Mouse (Mus musculus): ENCODE results near the gene Acta2. TPM values are rescaled to one million over a fixed set of nuclear protein-coding genes. Genes with fewer than 3 reads are reported as not detected.

Gene Acta2
- 34.9 and 39.0 TPM in 2 replicates for polyA plus RNA-seq (2012; rRNA removed)

DNA sequence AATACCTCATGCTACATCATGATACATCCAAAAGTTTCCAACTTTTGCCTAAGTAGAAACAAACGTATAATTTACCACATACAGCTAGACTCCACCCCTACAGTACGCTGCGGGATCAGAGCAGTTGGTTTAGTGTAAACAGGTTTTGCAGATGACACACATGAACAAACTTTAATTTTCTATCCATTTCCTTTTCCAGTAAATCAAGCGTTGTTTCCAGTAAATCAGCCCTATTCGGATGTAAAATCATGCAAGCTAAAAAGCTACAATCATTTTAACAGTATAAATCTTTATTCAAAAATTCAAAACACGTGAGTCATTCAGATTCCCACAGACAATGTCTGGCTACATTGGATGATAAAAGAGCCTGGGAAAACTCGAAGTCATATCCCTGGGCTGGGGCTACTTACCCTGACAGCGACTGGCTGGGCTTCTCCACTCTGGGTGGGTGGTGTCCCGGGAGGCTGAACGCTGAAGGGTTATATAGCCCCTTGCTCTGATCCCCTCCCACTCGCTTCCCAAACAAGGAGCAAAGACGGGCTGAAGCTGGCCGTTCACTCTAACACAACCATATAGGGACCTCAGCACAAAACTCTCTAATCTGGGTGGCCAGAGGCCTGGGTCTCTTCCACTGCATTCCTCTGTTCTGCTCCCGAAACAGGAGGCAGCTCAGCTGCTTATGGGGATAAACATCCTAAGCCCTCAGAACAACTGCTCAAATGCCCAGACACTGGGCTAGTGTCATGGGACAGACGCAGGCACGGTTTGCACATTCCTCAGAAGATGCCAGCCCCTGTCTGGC lies at the start of gene Acta2:
Gene Acta2 (minus strand): TSS at position 711 of the 802 bp plus-strand sequence.
- H3K4me3 ChIP-seq (ENCODE audit: insufficient read depth, low read length) = no peak within 1 kb of the TSS
- no peak within 1 kb of the TSS for H3K27ac ChIP-seq (ENCODE audit: insufficient read depth, low read length)
- TF ChIP-seq POLR2A (IDR thresholded peaks at IDR 0.05; ENCODE audit: extremely low read depth, insufficient read depth, low read length) (no peak), CTCF (IDR thresholded peaks at IDR 0.05; ENCODE audit: extremely low read depth, insufficient read depth, low read length) (no peak)
- H3K4me1 ChIP-seq (ENCODE audit: control insufficient read depth, insufficient read depth, low read length) = no peaks in the 10 kb centered on the region; the same call in 1 of the 2 replicates

GRCm38 (mm10) chr19:34304917-34305316 lies 49.5 kb upstream of the Acta2 start:
- H3K4me1 ChIP-seq (ENCODE audit: control insufficient read depth, insufficient read depth, low read length) = no peaks in the 10 kb centered on the region
- H3K27ac ChIP-seq (ENCODE audit: insufficient read depth, low read length) = no peak overlapping the region
- no peak for TF ChIP-seq CTCF (IDR thresholded peaks at IDR 0.05; ENCODE audit: extremely low read depth, insufficient read depth, low read length)
- no peak for TF ChIP-seq POLR2A (IDR thresholded peaks at IDR 0.05; ENCODE audit: extremely low read depth, insufficient read depth, low read length)
- no peak overlapping the region for H3K4me3 ChIP-seq (ENCODE audit: insufficient read depth, low read length)

DNA sequence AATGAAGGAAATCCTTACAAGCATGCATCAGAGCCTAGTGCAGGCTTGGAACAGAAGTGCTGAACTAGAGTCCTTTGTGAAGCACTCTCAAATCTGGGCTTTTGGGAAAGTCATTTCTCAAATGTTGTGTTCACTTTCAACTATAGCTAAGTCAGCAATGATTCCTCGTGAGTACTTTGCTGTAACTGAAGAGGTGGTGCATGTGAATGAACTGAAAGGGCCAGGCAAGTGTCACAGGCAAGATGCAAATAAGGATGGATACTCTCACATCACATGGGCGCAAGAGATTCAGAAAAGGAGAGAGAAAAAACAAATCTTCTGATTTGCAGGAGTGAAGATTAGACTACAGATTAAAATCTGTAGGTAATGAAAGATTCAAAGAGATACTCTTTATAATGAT lies 45.0 kb upstream of the Acta2 start:
- Histone ChIP-seq H3K4me1 (ENCODE audit: control insufficient read depth, insufficient read depth, low read length) (no peaks in the 10 kb centered on the region), H3K4me3 (ENCODE audit: insufficient read depth, low read length) (no peak overlapping the region), H3K27ac (ENCODE audit: insufficient read depth, low read length) (no peak overlapping the region)
- TF ChIP-seq POLR2A (IDR thresholded peaks at IDR 0.05; ENCODE audit: extremely low read depth, insufficient read depth, low read length) = no peak
- no peak for TF ChIP-seq CTCF (IDR thresholded peaks at IDR 0.05; ENCODE audit: extremely low read depth, insufficient read depth, low read length)

DNA sequence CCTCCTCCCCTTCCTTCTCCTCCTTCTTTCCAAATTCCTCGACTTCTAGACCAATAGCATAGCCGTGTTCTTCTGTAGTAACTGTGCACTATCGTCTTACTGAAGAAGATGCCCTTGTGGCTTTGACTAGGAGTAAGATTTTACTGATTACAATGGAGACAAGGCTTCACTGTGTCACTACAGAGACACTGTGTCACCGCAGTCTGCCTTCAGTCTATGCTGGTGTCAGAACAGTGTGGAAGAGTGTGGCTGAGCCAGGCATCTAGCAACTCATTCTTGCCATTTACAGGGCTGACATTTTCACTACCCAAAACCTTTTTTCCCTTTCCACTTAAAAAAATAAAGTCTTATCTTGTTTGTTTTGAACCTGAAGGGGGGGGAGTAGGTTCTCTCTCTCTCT lies 43.8 kb upstream of the Acta2 start:
- TF ChIP-seq POLR2A (IDR thresholded peaks at IDR 0.05; ENCODE audit: extremely low read depth, insufficient read depth, low read length) (no peak), CTCF (IDR thresholded peaks at IDR 0.05; ENCODE audit: extremely low read depth, insufficient read depth, low read length) (no peak)
- no peak overlapping the region for H3K27ac ChIP-seq (ENCODE audit: insufficient read depth, low read length)

DNA sequence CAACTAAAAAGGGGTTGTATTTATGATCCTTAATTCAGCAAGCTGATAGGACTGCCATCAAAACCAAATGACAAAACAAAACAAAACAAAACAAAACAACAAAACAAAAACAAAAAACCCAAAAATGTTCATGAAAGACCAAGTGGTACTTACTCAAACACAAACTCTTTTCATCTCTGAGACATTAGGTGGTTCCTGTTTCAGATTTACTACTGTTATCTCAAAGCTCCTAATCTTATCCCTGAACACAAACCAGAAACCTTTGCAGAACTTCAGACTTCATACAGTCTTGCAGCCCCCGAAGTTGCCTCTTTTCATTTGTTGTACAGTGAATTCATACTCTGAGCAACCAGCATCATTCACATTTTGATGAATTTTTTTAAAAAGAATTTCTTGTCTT lies 43.1 kb upstream of the Acta2 start:
- Histone ChIP-seq H3K4me1 (ENCODE audit: control insufficient read depth, insufficient read depth, low read length) (no peaks in the 10 kb centered on the region), H3K4me3 (ENCODE audit: insufficient read depth, low read length) (no peak overlapping the region), H3K27ac (ENCODE audit: insufficient read depth, low read length) (no peak overlapping the region)
- no peak for TF ChIP-seq CTCF (IDR thresholded peaks at IDR 0.05; ENCODE audit: extremely low read depth, insufficient read depth, low read length)
- TF ChIP-seq POLR2A (IDR thresholded peaks at IDR 0.05; ENCODE audit: extremely low read depth, insufficient read depth, low read length) = no peak

More for the DNA sequence above, 43.8 kb upstream of the Acta2 start:
- H3K4me3 ChIP-seq (ENCODE audit: insufficient read depth, low read length) = no peak overlapping the region
- H3K4me1 ChIP-seq (ENCODE audit: control insufficient read depth, insufficient read depth, low read length) = no peaks in the 10 kb centered on the region

DNA sequence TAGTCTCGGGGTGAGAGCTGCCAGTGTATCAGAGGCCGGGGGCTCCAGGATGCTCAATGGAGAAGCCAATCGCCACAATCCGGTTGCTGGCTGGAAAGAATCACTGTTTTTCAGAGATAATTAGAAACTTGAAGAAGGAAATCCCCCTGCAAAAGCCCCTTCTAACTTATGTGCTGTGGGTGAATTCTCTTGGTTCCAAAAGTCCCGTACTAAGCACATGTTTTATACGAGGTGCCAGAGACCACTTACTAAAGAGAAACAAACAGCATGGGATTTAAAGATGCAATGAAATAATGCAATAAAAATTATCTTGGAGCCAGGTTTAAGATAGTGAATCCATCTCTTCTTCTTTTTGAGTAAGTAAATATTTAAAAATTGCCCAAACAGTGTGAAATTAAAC lies 40.1 kb upstream of the Acta2 start:
- Histone ChIP-seq H3K27ac (ENCODE audit: insufficient read depth, low read length) (no peak overlapping the region), H3K4me3 (ENCODE audit: insufficient read depth, low read length) (no peak overlapping the region), H3K4me1 (ENCODE audit: control insufficient read depth, insufficient read depth, low read length) (no peaks in the 10 kb centered on the region)
- TF ChIP-seq POLR2A (IDR thresholded peaks at IDR 0.05; ENCODE audit: extremely low read depth, insufficient read depth, low read length) (no peak), CTCF (IDR thresholded peaks at IDR 0.05; ENCODE audit: extremely low read depth, insufficient read depth, low read length) (no peak)

- no peak for TF ChIP-seq POLR2A (IDR thresholded peaks at IDR 0.05; ENCODE audit: extremely low read depth, insufficient read depth, low read length)
- no peak for TF ChIP-seq CTCF (IDR thresholded peaks at IDR 0.05; ENCODE audit: extremely low read depth, insufficient read depth, low read length)
- Histone ChIP-seq H3K27ac (ENCODE audit: insufficient read depth, low read length) (no peak overlapping the region), H3K4me1 (ENCODE audit: control insufficient read depth, insufficient read depth, low read length) (no peaks in the 10 kb centered on the region), H3K4me3 (ENCODE audit: insufficient read depth, low read length) (no peak overlapping the region)
Measured at GRCm38 (mm10) chr19:34293376-34293947, 38.1 kb upstream of the Acta2 start.

DNA sequence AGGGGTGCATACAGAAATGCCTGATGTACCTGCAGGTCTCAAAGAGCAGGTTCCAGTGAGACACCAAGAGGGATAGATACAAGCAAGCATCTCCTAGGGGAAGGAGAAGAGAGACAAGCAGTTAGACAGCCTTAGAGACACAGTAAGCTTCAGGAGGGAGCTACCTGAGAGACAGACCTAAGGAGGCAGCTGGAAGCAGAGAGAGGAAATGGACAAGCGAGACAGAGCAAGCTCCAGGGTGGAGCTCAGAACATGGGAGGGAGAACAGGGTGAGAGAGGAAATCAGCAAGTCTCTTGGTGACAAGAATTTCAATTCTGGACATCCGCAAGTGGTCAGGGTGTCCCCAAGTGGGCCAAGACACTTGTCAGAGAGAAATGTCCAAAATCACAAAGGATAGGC lies 37.3 kb upstream of the Acta2 start:
- H3K4me1 ChIP-seq (ENCODE audit: control insufficient read depth, insufficient read depth, low read length) = no peaks in the 10 kb centered on the region
- TF ChIP-seq POLR2A (IDR thresholded peaks at IDR 0.05; ENCODE audit: extremely low read depth, insufficient read depth, low read length) = no peak
- no peak for TF ChIP-seq CTCF (IDR thresholded peaks at IDR 0.05; ENCODE audit: extremely low read depth, insufficient read depth, low read length)
- no peak overlapping the region for H3K27ac ChIP-seq (ENCODE audit: insufficient read depth, low read length)
- H3K4me3 ChIP-seq (ENCODE audit: insufficient read depth, low read length) = no peak overlapping the region

GRCm38 (mm10) chr19:34291956-34292355 lies 36.6 kb upstream of the Acta2 start:
- TF ChIP-seq CTCF (IDR thresholded peaks at IDR 0.05; ENCODE audit: extremely low read depth, insufficient read depth, low read length) (no peak), POLR2A (IDR thresholded peaks at IDR 0.05; ENCODE audit: extremely low read depth, insufficient read depth, low read length) (no peak)
- no peaks in the 10 kb centered on the region for H3K4me1 ChIP-seq (ENCODE audit: control insufficient read depth, insufficient read depth, low read length)
- no peak overlapping the region for H3K4me3 ChIP-seq (ENCODE audit: insufficient read depth, low read length)
- H3K27ac ChIP-seq (ENCODE audit: insufficient read depth, low read length) = no peak overlapping the region

- H3K27ac ChIP-seq (ENCODE audit: insufficient read depth, low read length) = no peak overlapping the region
- H3K4me1 ChIP-seq (ENCODE audit: control insufficient read depth, insufficient read depth, low read length) = no peaks in the 10 kb centered on the region
- 0 out of 2 replicates have a peak overlapping the region, but pooled peaks have one; percentile 29 for H3K4me3 ChIP-seq (ENCODE audit: insufficient read depth, low read length)
- TF ChIP-seq POLR2A (IDR thresholded peaks at IDR 0.05; ENCODE audit: extremely low read depth, insufficient read depth, low read length) (no peak), CTCF (IDR thresholded peaks at IDR 0.05; ENCODE audit: extremely low read depth, insufficient read depth, low read length) (no peak)
Measured at GRCm38 (mm10) chr19:34291379-34291778, 36.0 kb upstream of the Acta2 start.
